Mouse (Mus musculus): ENCODE results near the gene Ctla2a.
"Not testable (repeated sequence)": the region's sequence is repeated elsewhere in the genome, so short reads cannot be mapped to it uniquely, and the experiment has no call there.

Ctla2a gene

DNA sequence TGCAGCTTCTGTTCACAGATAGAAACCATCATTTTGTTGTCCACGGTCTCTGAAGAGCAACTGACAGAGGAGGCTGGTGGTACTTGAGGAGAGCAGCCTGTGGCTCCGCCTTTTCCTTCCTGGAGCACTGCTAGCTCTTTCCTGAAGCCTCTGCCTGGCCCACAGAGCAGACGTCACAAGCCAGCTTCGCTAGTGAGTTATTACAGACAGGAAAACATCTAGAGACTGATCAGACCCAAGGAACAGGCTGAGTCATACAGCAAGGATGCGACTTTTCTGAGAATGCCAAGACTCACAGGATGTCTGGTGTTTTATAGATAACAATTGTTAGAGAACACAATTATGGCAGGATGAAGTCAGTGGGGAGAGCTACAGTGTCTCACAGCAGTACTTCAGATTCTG, at the start of gene Ctla2a, which contains the start of gene Gm49391:
Gene Ctla2a, minus strand, starts transcription at position 126 of the 402 bp plus-strand sequence.
Gene Gm49391, minus strand, starts transcription at position 72 of the 402 bp plus-strand sequence.
- no peak for DNase-seq (ENCODE audit: low read depth, low spot score)

DNA sequence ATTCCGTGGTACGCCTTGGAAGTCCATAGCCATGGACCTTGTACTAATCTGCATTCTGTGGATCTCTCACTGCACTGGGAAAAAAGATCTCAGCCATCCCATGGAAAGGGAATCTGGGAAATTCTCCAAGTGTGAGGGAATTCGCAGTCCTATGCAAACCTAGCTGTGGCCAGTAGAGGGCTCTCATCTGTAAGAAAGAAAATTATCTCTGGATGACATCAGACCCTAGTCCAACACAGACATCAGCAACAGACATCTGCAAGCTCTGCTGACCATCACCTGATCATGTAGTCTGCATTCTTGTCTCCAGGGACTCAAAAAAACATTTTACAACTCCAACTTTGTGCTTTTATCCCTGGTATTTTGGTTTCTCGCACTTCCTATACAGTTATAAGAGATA, 35.9 kb upstream of the Ctla2a start:
- not testable (repeated sequence) for DNase-seq (ENCODE audit: low read depth, low spot score)

DNA sequence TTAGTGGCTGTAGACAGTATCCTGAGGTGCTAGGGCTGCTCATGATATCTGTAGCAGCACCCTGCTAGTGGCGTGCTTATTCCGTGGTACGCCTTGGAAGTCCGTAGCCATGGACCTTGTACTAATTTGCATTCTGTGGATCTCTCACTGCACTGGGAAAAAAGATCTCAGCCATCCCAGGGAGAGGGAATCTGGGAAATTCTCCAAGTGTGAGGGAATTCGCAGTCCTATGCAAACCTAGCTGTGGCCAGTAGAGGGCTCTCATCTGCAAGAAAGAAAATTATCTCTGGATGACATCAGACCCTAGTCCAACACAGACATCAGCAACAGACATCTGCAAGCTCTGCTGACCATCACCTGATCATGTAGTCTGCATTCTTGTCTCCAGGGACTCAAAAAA, 27.6 kb upstream of the Ctla2a start:
- DNase-seq (ENCODE audit: low read depth, low spot score), result not testable (repeated sequence)

DNA sequence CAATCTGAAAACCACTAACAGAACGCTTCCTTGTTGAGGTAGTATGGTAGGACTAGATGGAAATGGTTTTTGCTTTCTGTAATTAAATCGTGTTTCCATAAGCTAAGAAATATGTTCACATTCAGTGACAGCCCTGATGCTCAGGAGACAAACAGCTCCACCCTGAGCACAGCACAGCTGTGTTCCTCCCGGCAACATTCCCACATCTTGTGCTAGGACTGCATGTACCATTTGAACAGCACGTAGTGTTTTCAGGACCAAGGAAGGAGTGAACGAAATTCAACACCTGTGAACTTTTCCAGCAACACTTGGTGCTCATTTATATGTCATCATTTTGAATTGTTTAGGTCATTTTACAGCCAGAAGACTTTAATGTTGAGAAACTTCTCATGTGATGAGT, 25.3 kb upstream of the Ctla2a start:
- no peak for DNase-seq (ENCODE audit: low read depth, low spot score)

DNA sequence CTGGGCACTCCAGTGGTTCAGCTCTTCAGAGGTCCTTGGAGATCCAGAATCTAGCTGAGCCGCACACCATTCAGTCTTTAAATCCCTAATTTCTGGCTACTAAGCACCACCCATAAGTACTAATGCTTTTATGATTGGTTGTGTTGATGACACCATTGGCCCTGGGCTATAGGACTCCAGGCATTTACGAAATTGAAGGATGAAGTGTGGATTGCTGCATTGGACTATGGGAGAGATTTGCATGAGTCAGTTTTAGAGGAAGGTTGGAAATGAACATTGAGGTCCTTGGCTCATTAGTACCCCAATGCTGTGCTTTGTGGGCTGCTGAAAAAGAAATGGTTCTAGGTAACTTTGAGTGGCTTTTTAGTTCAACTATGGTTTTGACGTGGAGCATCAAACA, 5.5 kb upstream of the Ctla2a start, which contains the start of gene Tpbpa:
Gene Tpbpa, minus strand, starts transcription at position 101 of the 400 bp plus-strand sequence.
- DNase-seq (ENCODE audit: low read depth, low spot score), result not testable (repeated sequence)

DNA sequence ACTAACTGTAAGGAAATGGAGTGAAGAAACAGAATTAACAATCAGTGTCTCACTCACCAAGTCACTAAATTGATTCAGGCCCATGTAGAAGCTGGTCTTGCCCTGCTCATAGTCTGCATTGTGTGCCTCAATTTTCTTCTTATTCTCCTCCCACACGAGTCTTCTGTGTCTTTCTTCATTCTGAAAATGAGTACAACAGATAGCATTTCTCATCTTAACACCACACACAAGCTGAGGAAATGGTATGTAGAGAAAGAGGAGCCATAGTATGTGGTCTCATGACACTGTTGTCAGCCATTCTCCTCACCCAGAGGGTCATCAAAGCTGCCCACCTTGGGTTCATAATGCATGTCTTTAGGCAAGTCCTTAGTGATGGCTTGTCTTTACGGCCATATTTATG, 935 bp downstream of the Ctla2a start, which contains the start of gene Gm49393:
Gene Gm49393, minus strand, starts transcription at position 101 of the 400 bp plus-strand sequence.
- DNase-seq (ENCODE audit: low read depth, low spot score), result not testable (repeated sequence)

DNA sequence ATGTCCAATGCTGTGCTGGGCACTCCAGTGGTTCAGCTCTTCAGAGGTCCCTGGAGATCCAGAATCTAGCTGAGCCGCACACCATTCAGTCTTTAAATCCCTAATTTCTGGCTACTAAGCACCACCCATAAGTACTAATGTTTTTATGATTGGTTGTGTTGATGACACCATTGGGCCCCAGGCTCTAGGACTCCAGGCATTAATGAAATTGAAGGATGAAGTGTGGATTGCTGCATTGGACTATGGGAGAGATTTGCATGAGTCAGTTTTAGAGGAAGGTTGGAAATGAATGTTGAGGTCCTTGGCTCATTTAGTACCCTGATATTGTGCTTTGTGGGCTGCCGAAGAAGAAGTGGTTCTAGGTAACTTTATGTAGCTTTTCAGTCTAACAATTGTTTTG, 31.6 kb downstream of the Ctla2a start, which contains the start of gene Tpbpb:
Gene Tpbpb, minus strand, starts transcription at position 101 of the 400 bp plus-strand sequence.
- DNase-seq (ENCODE audit: low read depth, low spot score), result not testable (repeated sequence)

DNA sequence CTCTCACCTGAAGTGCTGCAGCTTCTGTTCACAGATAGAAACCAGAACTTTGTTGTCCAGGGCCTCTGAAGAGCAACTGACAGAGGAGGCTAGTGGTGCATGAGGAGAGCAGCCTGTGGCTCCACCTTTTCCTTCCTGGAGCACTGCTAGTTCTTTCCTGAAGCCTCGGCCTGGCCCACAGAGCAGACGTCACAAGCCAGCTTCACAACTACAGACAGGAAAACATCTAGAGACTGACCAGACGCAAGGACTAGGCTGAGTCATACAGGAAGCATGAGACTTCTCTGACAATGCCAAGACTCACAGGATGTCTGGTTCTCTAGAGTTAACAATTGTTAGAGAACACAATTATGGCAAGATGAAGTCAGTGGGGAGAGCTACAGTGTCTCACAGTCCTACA, 39.1 kb downstream of the Ctla2a start, which contains the start of gene Ctla2b:
Gene Ctla2b, minus strand, starts transcription at position 120 of the 400 bp plus-strand sequence.
- DNase-seq (ENCODE audit: low read depth, low spot score), result no peak

DNA sequence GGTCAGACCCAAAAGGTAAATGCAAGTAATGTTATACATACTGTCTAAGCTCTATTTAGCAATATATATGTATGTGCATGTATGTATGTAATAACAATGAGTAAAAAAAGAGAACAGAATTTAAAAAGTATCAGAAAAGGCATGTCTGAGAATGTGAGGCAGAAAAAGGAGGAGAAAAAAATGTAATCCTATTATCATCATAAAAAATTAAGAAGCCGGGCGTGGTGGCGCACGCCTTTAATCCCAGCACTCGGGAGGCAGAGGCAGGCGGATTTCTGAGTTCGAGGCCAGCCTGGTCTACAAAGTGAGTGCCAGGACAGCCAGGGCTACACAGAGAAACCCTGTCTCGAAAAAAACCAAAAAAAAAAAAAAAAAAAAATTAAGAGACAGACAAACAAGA, 39.6 kb downstream of the Ctla2a start, which contains the start of gene Gm49392:
Gene Gm49392, minus strand, starts transcription at position 101 of the 400 bp plus-strand sequence.
- DNase-seq (ENCODE audit: low read depth, low spot score), result not testable (repeated sequence)

DNA sequence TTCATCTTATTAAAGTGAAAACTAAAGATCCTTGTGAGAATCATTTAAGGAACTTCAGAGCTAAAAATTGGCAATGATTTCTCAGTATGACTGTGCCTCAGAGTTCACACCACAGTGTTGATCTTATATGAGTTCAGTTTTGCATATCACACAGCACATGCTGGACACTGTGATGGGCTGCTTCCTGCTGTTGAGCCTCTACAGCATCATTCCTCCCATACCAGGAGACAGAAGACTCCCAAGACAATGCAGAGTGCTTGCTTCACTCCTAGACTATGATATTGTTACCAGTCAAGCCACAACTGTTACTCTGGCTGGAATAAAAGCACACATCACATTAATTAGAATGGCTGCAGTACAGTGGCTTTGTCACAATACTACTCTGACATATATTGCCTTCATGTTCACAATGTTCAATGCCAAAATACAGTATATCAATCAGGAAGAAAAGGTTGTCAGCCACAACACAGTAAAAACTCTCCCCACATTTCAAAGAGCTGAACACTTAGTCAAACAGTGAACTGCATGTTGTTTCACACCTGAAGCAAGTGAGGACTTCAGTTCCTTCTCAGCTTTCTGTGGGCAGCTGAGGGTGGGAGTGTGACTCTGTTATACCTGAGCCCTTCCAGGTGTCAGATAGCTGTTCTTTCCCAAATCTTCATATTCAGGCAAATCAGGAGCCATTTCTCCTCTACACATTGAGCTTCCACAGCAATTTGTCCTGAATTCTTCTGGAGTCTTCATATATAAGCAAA, 40.8 kb downstream of the Ctla2a start:
- no peak for DNase-seq (ENCODE audit: low read depth, low spot score)

DNA sequence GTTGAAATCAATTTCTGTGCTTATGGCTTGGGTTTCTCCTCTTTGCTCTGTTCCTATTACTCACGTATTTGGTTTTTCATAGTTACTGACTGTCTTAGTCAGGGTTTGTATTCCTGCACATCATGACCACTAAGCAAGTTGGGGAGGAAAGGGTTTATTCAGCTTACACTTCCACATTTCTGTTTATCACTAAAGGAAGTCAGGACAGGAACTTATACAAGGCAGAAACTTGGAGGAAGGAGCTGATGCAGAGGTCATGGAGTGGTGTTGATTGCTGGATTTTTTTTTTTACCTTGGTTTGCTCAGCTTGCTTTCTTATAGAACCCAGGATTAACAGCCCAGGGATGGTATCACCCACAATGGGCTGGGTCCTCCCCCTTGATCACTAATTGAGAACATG, 44.1 kb downstream of the Ctla2a start:
- no peak for DNase-seq (ENCODE audit: low read depth, low spot score)

All from retina, postnatal 7 days (tissue).